Comparison of ENCODE assay signal across 18 mouse cellular contexts in the genomic region with DNA sequence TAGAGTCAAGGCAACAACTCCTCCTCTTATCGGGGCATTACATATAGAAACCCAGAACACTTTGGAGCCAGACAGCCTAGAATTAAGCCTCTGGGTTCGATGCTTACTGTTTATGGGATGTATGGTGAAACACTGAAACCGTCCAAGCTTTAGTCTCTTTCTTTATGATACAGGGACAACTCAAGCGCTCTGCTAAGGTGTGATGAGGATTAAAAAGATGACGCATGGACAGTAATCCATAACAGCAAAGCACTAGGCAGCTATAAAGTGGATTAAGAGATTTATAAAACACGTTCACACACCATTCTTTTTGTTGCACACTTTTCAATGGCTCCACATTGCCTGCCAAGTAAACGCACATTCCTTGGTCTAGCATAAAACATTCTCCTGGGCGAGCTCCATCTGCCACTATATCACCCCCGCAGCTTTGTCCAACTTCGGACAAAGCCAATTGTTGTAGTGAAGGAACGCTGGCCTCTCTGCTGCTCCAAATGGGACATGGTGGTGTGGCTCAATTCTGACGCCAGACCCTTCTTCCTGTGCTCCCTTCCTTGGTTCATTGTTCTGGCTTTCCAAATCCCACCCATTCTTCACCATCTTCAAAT.
DNase-seq lines count a peak whose midpoint lies in the region; ATAC-seq and TF ChIP-seq lines count a peak whose summit lies in the region.
"Had no signal": no experiment of that assay in that cellular context is flagged by ENCODE, and none has a peak within 500 bp of the region (broad histone marks: within the 10 kb centered on the region; RNA-seq: fewer than 3 reads in every experiment).

No protein-coding gene starts in this region.

- no peak for ATAC-seq in lung, postnatal 0 days
- ATAC-seq in kidney, embryonic 16.5 days (ENCODE audit: low FRiP score, low TSS enrichment) = no peak
- ATAC-seq: forebrain, embryonic 13.5 days; hindbrain, postnatal 0 days had no signal

- no peak for TF ChIP-seq EP300 in lung, postnatal 0 days (IDR thresholded peaks at IDR 0.05)

- H3K27ac ChIP-seq in lung, postnatal 0 days (ENCODE audit: low read length) = no peak overlapping the region
- H3K27ac ChIP-seq in kidney, embryonic 16.5 days (ENCODE audit: low read length) = no peak overlapping the region
- H3K27ac ChIP-seq: embryonic facial prominence, embryonic 13.5 days; forebrain, embryonic 13.5 days; heart, embryonic 10.5 days; hindbrain, embryonic 13.5 days; hindbrain, postnatal 0 days had no signal

- H3K27me3 ChIP-seq in lung, postnatal 0 days (replicated peaks; ENCODE audit: insufficient read depth, low read length) = no peaks in the 10 kb centered on the region
- no peaks in the 10 kb centered on the region for H3K27me3 ChIP-seq in kidney, embryonic 16.5 days (ENCODE audit: insufficient read depth, low read length)
- H3K27me3 ChIP-seq: embryonic facial prominence, embryonic 13.5 days; forebrain, embryonic 13.5 days; hindbrain, embryonic 13.5 days had no signal

- WGBS in lung, postnatal 0 days = 75% methylated on average over 12 of the region's 12 CpGs
- WGBS in kidney, embryonic 16.5 days = 83% methylated on average over 12 of the region's 12 CpGs

- no peaks in the 10 kb centered on the region for H3K4me1 ChIP-seq in lung, postnatal 0 days (ENCODE audit: insufficient read depth, low read depth, low read length)
- H3K4me1 ChIP-seq in kidney, embryonic 16.5 days (ENCODE audit: insufficient read depth, low read length) = no peaks in the 10 kb centered on the region
- H3K4me1 ChIP-seq: embryonic facial prominence, embryonic 13.5 days had no signal

- H3K36me3 ChIP-seq in lung, postnatal 0 days (ENCODE audit: insufficient read depth, low read length) = no peaks in the 10 kb centered on the region
- no peaks in the 10 kb centered on the region for H3K36me3 ChIP-seq in kidney, embryonic 16.5 days (ENCODE audit: insufficient read depth, low read length)
- H3K36me3 ChIP-seq: embryonic facial prominence, embryonic 13.5 days; heart, embryonic 10.5 days; hindbrain, embryonic 13.5 days had no signal

- DNase-seq in cerebellum, adult 11 months = peak; percentile 37
- no peak for DNase-seq in cerebellum, postnatal 4 days (ENCODE audit: low spot score in 2 of 2)
- peak; percentile 35 for DNase-seq in brain, embryonic 14.5 days (ENCODE audit: low read depth)
- DNase-seq in cerebellum, adult 8-10 months = peak; percentile 47
- peak; percentile 45 to 53 for DNase-seq in cerebellum, postnatal 36 days
- no peak for DNase-seq in lung, postnatal 0 days (ENCODE audit: low spot score)
- no peak for DNase-seq in heart, postnatal 36 days
- DNase-seq: adrenal gland, postnatal 10 days; gastrocnemius, postnatal 10 days; heart, adult 18-20 months; heart, postnatal 10 days; kidney, adult 11 months had no signal

- intact Hi-C loops in heart, postnatal 36 days (cut with DNase I) = no loop called here

- TF ChIP-seq POLR2A in brain, embryonic 14.5 days (IDR thresholded peaks at IDR 0.05; ENCODE audit: borderline replicate concordance, extremely low read depth, insufficient read depth, insufficient read length, poor library complexity, severe bottlenecking) = no peak

- H3K4me3 ChIP-seq in lung, postnatal 0 days (ENCODE audit: low read depth, low read length) = no peak overlapping the region
- no peak overlapping the region for H3K4me3 ChIP-seq in kidney, embryonic 16.5 days (ENCODE audit: low read length)
- H3K4me3 ChIP-seq: embryonic facial prominence, embryonic 13.5 days; forebrain, embryonic 13.5 days; heart, embryonic 10.5 days; hindbrain, embryonic 13.5 days had no signal

- H3K9ac ChIP-seq in lung, postnatal 0 days (replicated peaks; ENCODE audit: low read depth) = no peak overlapping the region
- H3K9ac ChIP-seq in kidney, embryonic 16.5 days (replicated peaks; ENCODE audit: low read length) = no peak overlapping the region
- H3K9ac ChIP-seq: embryonic facial prominence, embryonic 13.5 days; forebrain, embryonic 13.5 days; hindbrain, embryonic 13.5 days had no signal

- H3K4me2 ChIP-seq in lung, postnatal 0 days (replicated peaks; ENCODE audit: low read depth, low read length) = no peak overlapping the region
- H3K4me2 ChIP-seq in kidney, embryonic 16.5 days (replicated peaks; ENCODE audit: low read depth, low read length) = no peak overlapping the region
- H3K4me2 ChIP-seq: embryonic facial prominence, embryonic 13.5 days; forebrain, embryonic 13.5 days; hindbrain, embryonic 13.5 days had no signal

- H3K9me3 ChIP-seq in lung, postnatal 0 days (ENCODE audit: low read length) = no peaks in the 10 kb centered on the region
- H3K9me3 ChIP-seq in kidney, embryonic 16.5 days (ENCODE audit: low read length) = no peaks in the 10 kb centered on the region
- H3K9me3 ChIP-seq: embryonic facial prominence, embryonic 13.5 days; forebrain, embryonic 13.5 days; heart, embryonic 10.5 days; hindbrain, embryonic 13.5 days had no signal

- TF ChIP-seq CTCF in brain, embryonic 14.5 days (IDR thresholded peaks at IDR 0.05; ENCODE audit: borderline replicate concordance, extremely low read depth, insufficient read depth, insufficient read length) = no peak
- no peak for TF ChIP-seq CTCF in lung, postnatal 0 days (IDR thresholded peaks at IDR 0.05)

Comparison
In these comparisons a context has a peak if more than half of its experiments do, and no peak if none do; other contexts are left out.
1. DNase-seq: peak in cerebellum, adult 11 months (single experiment), brain, embryonic 14.5 days (single experiment), cerebellum, adult 8-10 months (single experiment) and cerebellum, postnatal 36 days (2 of 2); none in cerebellum, postnatal 4 days (0 of 2), lung, postnatal 0 days (single experiment) and heart, postnatal 36 days (0 of 2).